Mouse (Mus musculus) neural tube, embryonic 14.5 days (tissue): ENCODE results near the gene Col15a1. TPM values are rescaled to one million over a fixed set of nuclear protein-coding genes. Genes with fewer than 3 reads are reported as not detected.

ENCODE experiments used
- ATAC-seq: fragments of 200-750 bp; cut with Nextera tagmentation; 2 replicates; pipeline ENCODE4 v1.8.0; 2017; ENCODE audit warnings: low read depth, mild to moderate bottlenecking, moderate TSS enrichment, moderate library complexity
- H3K27ac ChIP-seq: fragments of 300-500 bp; sonication (generic); 2 replicates; pipeline ENCODE4 v1.5.1; 2014; ENCODE audit warnings: low read depth, mild to moderate bottlenecking, control low read depth, low read length, moderate library complexity, mixed read lengths
- H3K27me3 ChIP-seq: fragments of 300-500 bp; sonication (generic); 2 replicates; pipeline ENCODE4 v1.6.1; 2014; ENCODE audit warnings: low read length; ENCODE audit not compliant: control insufficient read depth, insufficient read depth
- H3K36me3 ChIP-seq: fragments of 300-500 bp; sonication (generic); 2 replicates; pipeline ENCODE4 v1.6.1; 2014; ENCODE audit warnings: low read length, mixed read lengths; ENCODE audit not compliant: control insufficient read depth, insufficient read depth
- H3K4me1 ChIP-seq: fragments of 300-500 bp; sonication (generic); 2 replicates; pipeline ENCODE4 v1.6.1; 2014; ENCODE audit warnings: low read length; ENCODE audit not compliant: control insufficient read depth, insufficient read depth
- H3K4me2 ChIP-seq: fragments of 300-500 bp; sonication (generic); 2 replicates; pipeline ENCODE4 v1.6.1; 2014; ENCODE audit warnings: mild to moderate bottlenecking, low read depth, low read length, control low read depth
- H3K4me3 ChIP-seq: fragments of 300-500 bp; sonication (generic); 2 replicates; pipeline ENCODE4 v1.5.1; 2014; ENCODE audit warnings: low read depth, low read length, control low read depth, mixed read lengths
- H3K9ac ChIP-seq: fragments of 300-500 bp; sonication (generic); replicated peaks from 2 replicates; pipeline ENCODE4 v1.6.1; 2014; ENCODE audit warnings: low read depth, mild to moderate bottlenecking, control low read depth, low read length, mixed read lengths
- H3K9me3 ChIP-seq: fragments of 300-500 bp; sonication (generic); 2 replicates; pipeline ENCODE4 v1.6.1; 2016; ENCODE audit warnings: low read length; ENCODE audit not compliant: control insufficient read depth
- WGBS: fragments of 180-500 bp; shearing (Covaris S2); extraction: QIAGEN DNeasy Blood & Tissue Kit; methylation state at CpG from one replicate; pipeline ENCODE4 v1.1.7; 2014; 5-methylcytosine and 5-hydroxymethylcytosine counted together
- polyA plus RNA-seq: library from polyadenylated mRNA; unstranded; fragments of >200 nt; fragmentation: Nextera tagmentation; extraction: Ambion mirVana; gene quantifications from 2 replicates; pipeline ENCODE4 v1.2.1, GENCODE M21; 2014

The Col15a1 gene
- polyA plus RNA-seq, 1 experiment from 2014 or later: 2.0 TPM

- Histone ChIP-seq H3K27me3 (no peaks in the 10 kb centered on the region), H3K4me2 (no peak overlapping the region), H3K36me3 (no peaks in the 10 kb centered on the region), H3K9me3 (no peaks in the 10 kb centered on the region), H3K4me1 (no peaks in the 10 kb centered on the region), H3K4me3 (no peak overlapping the region), H3K27ac (no peak overlapping the region), H3K9ac (no peak overlapping the region)
- 97% methylated on average over 3 of the region's 3 CpGs for WGBS
- no peak for ATAC-seq
Measured at GRCm38 (mm10) chr4:47286599-47287147, 78.7 kb downstream of the Col15a1 start.

GRCm38 (mm10) chr4:47287468-47287867 is 79.5 kb downstream of the Col15a1 start:
- no peak overlapping the region for H3K4me2 ChIP-seq
- no peaks in the 10 kb centered on the region for H3K36me3 ChIP-seq
- 75% methylated on average over 4 of the region's 4 CpGs for WGBS
- no peak for ATAC-seq
- no peaks in the 10 kb centered on the region for H3K27me3 ChIP-seq
- H3K9me3 ChIP-seq: no peaks in the 10 kb centered on the region
- no peak overlapping the region for H3K27ac ChIP-seq
- H3K9ac ChIP-seq: no peak overlapping the region
- no peak overlapping the region for H3K4me3 ChIP-seq
- no peaks in the 10 kb centered on the region for H3K4me1 ChIP-seq

- H3K36me3 ChIP-seq: no peaks in the 10 kb centered on the region
- no peaks in the 10 kb centered on the region for H3K4me1 ChIP-seq
- no peaks in the 10 kb centered on the region for H3K9me3 ChIP-seq
- no peaks in the 10 kb centered on the region for H3K27me3 ChIP-seq
- H3K4me2 ChIP-seq: no peak overlapping the region
- 56% methylated on average over 4 of the region's 4 CpGs for WGBS
- H3K9ac ChIP-seq: no peak overlapping the region
- ATAC-seq: no peak
- no peak overlapping the region for H3K4me3 ChIP-seq
- H3K27ac ChIP-seq: no peak overlapping the region
Measured at GRCm38 (mm10) chr4:47288306-47288705, 80.3 kb downstream of the Col15a1 start.

GRCm38 (mm10) chr4:47289526-47289925 is 81.6 kb downstream of the Col15a1 start:
- Histone ChIP-seq H3K4me1 (no peaks in the 10 kb centered on the region), H3K27ac (no peak overlapping the region), H3K36me3 (no peaks in the 10 kb centered on the region), H3K4me2 (no peak overlapping the region), H3K9ac (no peak overlapping the region), H3K27me3 (no peaks in the 10 kb centered on the region), H3K4me3 (no peak overlapping the region), H3K9me3 (no peaks in the 10 kb centered on the region)
- 97% methylated on average over 3 of the region's 3 CpGs for WGBS
- ATAC-seq: no peak

GRCm38 (mm10) chr4:47290448-47290847 is 82.5 kb downstream of the Col15a1 start:
- no peaks in the 10 kb centered on the region for H3K4me1 ChIP-seq
- H3K36me3 ChIP-seq: no peaks in the 10 kb centered on the region
- no peak overlapping the region for H3K9ac ChIP-seq
- H3K27ac ChIP-seq: no peak overlapping the region
- WGBS: 87% methylated on average over 2 of the region's 2 CpGs
- ATAC-seq: no peak
- no peak overlapping the region for H3K4me3 ChIP-seq
- no peak overlapping the region for H3K4me2 ChIP-seq
- H3K27me3 ChIP-seq: no peaks in the 10 kb centered on the region
- no peaks in the 10 kb centered on the region for H3K9me3 ChIP-seq

GRCm38 (mm10) chr4:47291013-47291412 is 83.1 kb downstream of the Col15a1 start:
- Histone ChIP-seq H3K4me3 (no peak overlapping the region), H3K4me2 (no peak overlapping the region), H3K36me3 (no peaks in the 10 kb centered on the region), H3K9me3 (no peaks in the 10 kb centered on the region), H3K4me1 (no peaks in the 10 kb centered on the region), H3K27me3 (no peaks in the 10 kb centered on the region), H3K27ac (no peak overlapping the region), H3K9ac (no peak overlapping the region)
- 25% methylated on average over 1 of the region's 1 CpGs for WGBS
- peak; percentile 60; the same call in 1 of the 2 replicates for ATAC-seq

- H3K9ac ChIP-seq: no peak overlapping the region
- H3K4me3 ChIP-seq: no peak overlapping the region
- 56% methylated on average over 4 of the region's 4 CpGs for WGBS
- no peaks in the 10 kb centered on the region for H3K36me3 ChIP-seq
- no peaks in the 10 kb centered on the region for H3K4me1 ChIP-seq
- no peak for ATAC-seq
- H3K27ac ChIP-seq: no peak overlapping the region
- no peak overlapping the region for H3K4me2 ChIP-seq
- no peaks in the 10 kb centered on the region for H3K9me3 ChIP-seq
- H3K27me3 ChIP-seq: no peaks in the 10 kb centered on the region
Measured at GRCm38 (mm10) chr4:47292956-47293355, 85.0 kb downstream of the Col15a1 start.

- H3K27ac ChIP-seq: no peak overlapping the region
- H3K4me3 ChIP-seq: no peak overlapping the region
- H3K36me3 ChIP-seq: no peaks in the 10 kb centered on the region
- ATAC-seq: no peak
- H3K27me3 ChIP-seq: no peaks in the 10 kb centered on the region
- H3K9ac ChIP-seq: no peak overlapping the region
- no peak overlapping the region for H3K4me2 ChIP-seq
- no peaks in the 10 kb centered on the region; the same call in 1 of the 2 replicates for H3K9me3 ChIP-seq
- H3K4me1 ChIP-seq: no peaks in the 10 kb centered on the region
- 68% methylated on average over 16 of the region's 16 CpGs for WGBS
Measured at GRCm38 (mm10) chr4:47293771-47294543, 86.0 kb downstream of the Col15a1 start.

- WGBS: 94% methylated on average over 7 of the region's 7 CpGs
- no peaks in the 10 kb centered on the region for H3K36me3 ChIP-seq
- H3K4me2 ChIP-seq: no peak overlapping the region
- no peaks in the 10 kb centered on the region for H3K27me3 ChIP-seq
- no peak for ATAC-seq
- H3K9me3 ChIP-seq: no peaks in the 10 kb centered on the region; the same call in 1 of the 2 replicates
- H3K9ac ChIP-seq: no peak overlapping the region
- no peak overlapping the region for H3K4me3 ChIP-seq
- H3K4me1 ChIP-seq: no peaks in the 10 kb centered on the region
- H3K27ac ChIP-seq: no peak overlapping the region
Measured at GRCm38 (mm10) chr4:47294544-47295070, 86.6 kb downstream of the Col15a1 start.
